Mouse (Mus musculus) liver, embryonic 11.5 days (tissue): ENCODE results near the gene Tex38. TPM values are rescaled to one million over a fixed set of nuclear protein-coding genes. Genes with fewer than 3 reads are reported as not detected.

ENCODE experiments used
- ATAC-seq: fragments of 200-750 bp; cut with Nextera tagmentation; replicated peaks from 2 replicates; pipeline ENCODE4 v1.8.0; 2017; ENCODE audit warnings: moderate number of reproducible peaks, mild to moderate bottlenecking, moderate TSS enrichment, moderate library complexity; ENCODE audit not compliant: low FRiP score
- DNase-seq: peaks from one replicate; pipeline ENCODE4 v3.0.0-alpha.2; 2017; ENCODE audit warnings: low spot score
- H3K27ac ChIP-seq: fragments of 300-500 bp; sonication (generic); 2 replicates; pipeline ENCODE4 v1.5.1; 2014; ENCODE audit warnings: mild to moderate bottlenecking, low read depth, low read length, control low read depth
- H3K27me3 ChIP-seq: fragments of 300-500 bp; sonication (generic); replicated peaks from 2 replicates; pipeline ENCODE4 v1.6.1; 2014; ENCODE audit warnings: low read length, mixed read lengths; ENCODE audit not compliant: control insufficient read depth, insufficient read depth
- H3K36me3 ChIP-seq: fragments of 300-500 bp; sonication (generic); 2 replicates; pipeline ENCODE4 v1.6.1; 2014; ENCODE audit warnings: mild to moderate bottlenecking, low read length, moderate library complexity, mixed read lengths; ENCODE audit not compliant: control insufficient read depth, insufficient read depth
- H3K4me1 ChIP-seq: fragments of 300-500 bp; sonication (generic); replicated peaks from 2 replicates; pipeline ENCODE4 v1.6.1; 2014; ENCODE audit warnings: low read length, mixed read lengths; ENCODE audit not compliant: control insufficient read depth, insufficient read depth
- H3K4me2 ChIP-seq: fragments of 300-500 bp; sonication (generic); 2 replicates; pipeline ENCODE4 v1.6.1; 2014; ENCODE audit warnings: mild to moderate bottlenecking, control low read depth, moderate library complexity
- H3K4me3 ChIP-seq: fragments of 300-500 bp; sonication (generic); 2 replicates; pipeline ENCODE4 v1.5.1; 2014; ENCODE audit warnings: low read depth, low read length, control low read depth
- H3K9ac ChIP-seq: fragments of 300-500 bp; sonication (generic); 2 replicates; pipeline ENCODE4 v1.6.1; 2014; ENCODE audit warnings: low read depth, low read length, control low read depth
- H3K9me3 ChIP-seq: fragments of 300-500 bp; sonication (generic); 2 replicates; pipeline ENCODE4 v1.6.1; 2016; ENCODE audit warnings: low read length, inconsistent platforms, mixed read lengths; ENCODE audit not compliant: control insufficient read depth
- WGBS: fragments of 180-500 bp; shearing (Covaris S2); extraction: QIAGEN DNeasy Blood & Tissue Kit; methylation state at CpG from one replicate; pipeline ENCODE4 v1.1.7; 2014; 5-methylcytosine and 5-hydroxymethylcytosine counted together
- polyA plus RNA-seq: library from polyadenylated mRNA; unstranded; fragments of >200 nt; fragmentation: Nextera tagmentation; extraction: Ambion mirVana; gene quantifications from 2 replicates; pipeline ENCODE4 v1.2.1, GENCODE M21; 2014

The Tex38 gene
- 0.22 TPM in 1 of 2 replicates, not detected in the other for polyA plus RNA-seq

DNA sequence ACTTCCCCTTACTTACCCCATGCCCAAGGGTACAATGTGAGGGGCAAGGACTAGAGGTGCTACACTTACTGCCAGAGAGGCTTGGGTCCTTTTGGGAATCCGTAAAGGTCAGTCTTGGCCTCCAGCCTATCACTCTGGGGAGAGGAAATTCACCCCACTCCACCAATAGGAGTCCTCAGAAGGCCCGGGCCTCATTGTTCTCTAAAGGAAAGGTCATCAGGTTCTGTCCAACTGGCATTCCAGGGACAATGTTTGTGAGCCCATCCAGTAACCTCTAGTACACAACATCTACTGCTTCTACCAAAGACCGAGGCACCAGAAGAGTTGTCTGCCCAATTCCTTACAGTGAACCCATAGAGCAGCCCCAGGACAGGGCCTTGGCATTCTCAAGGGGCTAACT, at the start of gene Tex38:
TSS of gene Tex38 (minus strand) at position 101 of the 400 bp plus-strand sequence.
- WGBS, result 75% methylated on average over 3 of the region's 3 CpGs
- Histone ChIP-seq H3K4me2 (no peak within 1 kb of the TSS), H3K4me3 (no peak within 1 kb of the TSS), H3K4me1 (peaks cover 11% of the 10 kb centered on the region), H3K9ac (no peak within 1 kb of the TSS), H3K9me3 (no peaks in the 10 kb centered on the region), H3K27me3 (no peaks in the 10 kb centered on the region), H3K27ac (no peak within 1 kb of the TSS), H3K36me3 (no peaks in the 10 kb centered on the region)
- ATAC-seq, result no peak
- no peak for DNase-seq

DNA sequence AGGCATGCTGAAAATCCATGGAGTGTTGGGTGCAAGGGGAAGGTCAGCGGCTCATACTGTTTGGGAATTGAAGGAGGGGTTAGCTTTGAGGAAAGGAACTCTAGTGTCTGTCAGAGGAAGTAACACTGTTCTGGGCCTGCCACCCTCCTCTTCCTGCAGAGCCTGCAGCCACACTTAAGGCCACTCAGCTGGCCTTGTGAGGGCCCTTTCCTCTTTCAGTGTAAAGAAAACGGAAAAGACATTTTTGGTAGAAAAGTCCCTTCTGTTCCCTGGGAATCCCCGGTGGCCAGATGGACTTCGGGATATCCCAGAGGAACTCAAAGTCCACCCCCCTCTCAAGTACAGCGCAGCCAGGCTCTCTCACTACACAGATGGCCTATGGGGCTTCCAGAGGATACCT, 49.7 kb upstream of the Tex38 start:
- H3K27ac ChIP-seq, result no peak overlapping the region
- DNase-seq, result no peak
- H3K27me3 ChIP-seq, result no peaks in the 10 kb centered on the region
- H3K9me3 ChIP-seq, result no peaks in the 10 kb centered on the region
- peak overlapping the region; percentile 76 for H3K4me2 ChIP-seq
- H3K36me3 ChIP-seq, result peaks cover 20% of the 10 kb centered on the region; the same call in 1 of the 2 replicates
- no peak overlapping the region for H3K4me3 ChIP-seq
- ATAC-seq, result no peak
- H3K9ac ChIP-seq, result no peak overlapping the region
- H3K4me1 ChIP-seq, result peaks cover 24% of the 10 kb centered on the region
- WGBS, result 50% methylated on average over 5 of the region's 5 CpGs

DNA sequence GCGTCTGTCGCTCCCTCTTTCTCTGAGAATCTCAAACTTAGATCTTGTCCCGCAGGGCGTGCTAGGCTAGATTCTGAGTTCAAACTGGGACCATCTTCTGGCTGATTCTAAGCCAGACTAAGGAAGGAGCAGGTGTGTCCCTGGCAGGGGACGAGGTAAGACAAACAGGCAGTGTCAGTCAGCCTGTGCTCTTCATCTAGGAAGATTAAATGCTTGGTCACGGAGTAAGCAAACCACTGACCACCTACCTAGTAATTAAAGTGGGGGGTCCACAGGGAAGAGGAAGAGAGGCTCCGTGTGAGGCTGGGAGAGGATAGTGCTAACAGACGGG, 47.7 kb upstream of the Tex38 start:
- no peaks in the 10 kb centered on the region for H3K9me3 ChIP-seq
- H3K4me3 ChIP-seq, result peak overlapping the region; percentile 91
- H3K4me2 ChIP-seq, result peak overlapping the region; percentile 76
- no peak for DNase-seq
- peak overlapping the region; percentile 86 for H3K9ac ChIP-seq
- peak overlapping the region; percentile 90 for H3K27ac ChIP-seq
- peaks cover 12% of the 10 kb centered on the region; the same call in 1 of the 2 replicates for H3K36me3 ChIP-seq
- peaks cover 43% of the 10 kb centered on the region for H3K4me1 ChIP-seq
- H3K27me3 ChIP-seq, result no peaks in the 10 kb centered on the region
- WGBS, result 3% methylated on average over 8 of the region's 8 CpGs
- no peak for ATAC-seq

DNA sequence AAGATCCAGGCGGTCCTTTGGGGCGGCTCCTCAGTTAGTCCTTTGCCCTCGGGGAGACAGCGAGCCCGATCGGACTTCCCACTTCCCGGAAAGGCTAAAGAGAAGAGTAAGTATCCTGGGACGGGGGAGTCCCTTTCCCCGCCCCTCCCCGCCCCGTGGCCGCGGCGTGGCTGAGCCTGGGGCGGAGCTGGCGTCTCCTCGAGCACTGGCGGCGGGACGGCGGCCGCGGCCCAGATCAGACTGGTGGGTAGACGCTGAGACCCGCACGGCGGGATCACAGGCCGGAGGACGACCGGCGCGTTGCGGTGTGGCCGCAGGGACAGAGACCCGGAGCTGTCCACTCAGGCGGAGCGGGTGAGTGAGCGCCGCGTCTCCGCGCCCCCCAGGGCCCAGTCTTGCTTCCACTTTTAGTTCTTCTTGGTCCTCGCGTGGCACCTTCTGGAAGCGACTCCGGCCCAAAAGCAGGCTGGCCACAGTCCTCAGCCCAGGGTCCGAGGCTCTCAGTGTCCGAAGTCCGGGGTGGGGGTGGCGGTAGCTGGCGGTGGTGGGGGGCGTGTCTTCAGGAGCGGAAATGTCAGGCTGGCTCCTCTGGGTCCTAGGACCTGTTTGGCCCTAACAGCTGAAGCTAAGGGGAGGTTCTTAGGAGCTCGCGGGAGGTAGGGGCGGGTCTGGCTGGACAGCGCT, 47.2 kb upstream of the Tex38 start, which contains the start of gene Mob3c:
TSS of gene Mob3c (plus strand) at position 205 of the 684 bp plus-strand sequence.
- DNase-seq, result peak; percentile 84
- Histone ChIP-seq H3K4me3 (peak within 1 kb of the TSS; percentile 91), H3K4me2 (peak within 1 kb of the TSS; percentile 76), H3K36me3 (peaks cover 10% of the 10 kb centered on the region; the same call in 1 of the 2 replicates), H3K9ac (peak within 1 kb of the TSS; percentile 86), H3K9me3 (no peaks in the 10 kb centered on the region), H3K27me3 (no peaks in the 10 kb centered on the region), H3K27ac (peak within 1 kb of the TSS; percentile 90), H3K4me1 (peaks cover 44% of the 10 kb centered on the region)
- ATAC-seq, result peak; percentile 90
- 0% methylated on average over 57 of the region's 57 CpGs for WGBS

DNA sequence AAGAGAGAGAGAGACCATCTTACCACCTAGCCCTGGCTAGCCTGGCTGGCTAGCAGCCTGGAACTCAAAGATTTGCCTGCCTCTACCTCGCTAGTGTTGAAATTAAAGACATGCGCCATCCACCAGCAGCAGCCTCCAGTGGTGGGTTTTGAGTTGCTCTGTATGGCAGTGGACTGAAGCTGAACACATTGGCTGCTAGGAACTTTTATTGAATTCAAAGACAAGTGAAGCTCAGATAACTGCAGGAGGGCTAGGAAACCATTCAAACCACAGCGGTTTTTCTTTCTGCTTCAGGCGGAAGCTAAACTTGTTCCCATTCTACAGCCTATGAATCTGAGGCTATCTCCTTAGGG, 46.7 kb upstream of the Tex38 start:
- Histone ChIP-seq H3K9me3 (no peaks in the 10 kb centered on the region), H3K4me1 (peaks cover 44% of the 10 kb centered on the region), H3K4me3 (peak overlapping the region; percentile 91), H3K27ac (peak overlapping the region; percentile 90), H3K36me3 (peaks cover 6% of the 10 kb centered on the region; the same call in 1 of the 2 replicates), H3K4me2 (peak overlapping the region; percentile 76), H3K27me3 (no peaks in the 10 kb centered on the region), H3K9ac (peak overlapping the region; percentile 86)
- ATAC-seq (0 out of 2 replicates have a peak, but pooled peaks have one; percentile 1), DNase-seq (peak; percentile 48)
- WGBS, result 3% methylated on average over 4 of the region's 4 CpGs

DNA sequence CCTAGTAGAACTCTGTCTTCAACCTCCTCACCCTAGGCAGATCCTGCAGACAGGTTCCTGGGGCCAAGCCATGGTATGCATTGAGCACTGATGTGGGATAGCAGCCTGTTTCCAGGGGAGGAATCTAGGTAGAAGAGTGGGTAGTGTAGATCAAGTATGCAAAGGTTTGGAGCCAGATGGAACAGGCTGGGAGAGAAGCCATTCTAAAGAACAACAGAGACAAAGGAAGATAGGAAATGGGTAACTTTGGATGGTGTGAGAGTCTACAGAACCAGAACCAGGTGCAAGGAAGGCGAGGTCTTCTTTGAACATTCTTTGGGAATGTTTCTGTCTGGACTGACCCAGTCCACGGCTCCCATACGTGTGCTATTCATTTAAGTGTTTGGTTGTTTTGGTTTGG, 46.2 kb upstream of the Tex38 start:
- Histone ChIP-seq H3K9me3 (no peaks in the 10 kb centered on the region), H3K4me3 (peak overlapping the region; percentile 91; the same call in 1 of the 2 replicates), H3K4me2 (peak overlapping the region; percentile 76), H3K9ac (peak overlapping the region; percentile 86; the same call in 1 of the 2 replicates), H3K36me3 (peaks cover 4% of the 10 kb centered on the region; the same call in 1 of the 2 replicates), H3K4me1 (peaks cover 46% of the 10 kb centered on the region), H3K27me3 (no peaks in the 10 kb centered on the region), H3K27ac (no peak overlapping the region)
- DNase-seq (no peak), ATAC-seq (no peak)
- WGBS, result 62% methylated on average over 3 of the region's 3 CpGs

DNA sequence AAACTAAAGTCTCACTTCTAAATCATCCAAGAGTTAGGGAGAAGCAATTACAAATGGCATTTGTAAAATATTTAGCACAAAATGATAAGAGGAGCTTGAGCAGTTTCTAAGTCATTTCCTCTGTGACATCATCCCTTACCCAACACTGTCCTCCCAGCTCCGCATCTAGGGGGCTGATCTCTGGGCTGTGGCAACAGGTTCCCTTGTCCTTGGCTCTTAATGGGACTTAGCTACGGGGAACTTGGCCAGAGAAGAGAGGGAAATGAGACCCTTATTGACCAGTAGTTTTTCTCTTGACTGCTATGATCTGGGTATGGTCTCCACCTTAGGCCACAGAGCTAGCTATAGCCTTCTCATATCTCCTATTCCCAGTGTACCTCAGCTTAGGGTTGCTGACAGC, 44.5 kb upstream of the Tex38 start:
- ATAC-seq, result no peak
- peaks cover 52% of the 10 kb centered on the region for H3K4me1 ChIP-seq
- H3K4me2 ChIP-seq, result no peak overlapping the region
- H3K4me3 ChIP-seq, result no peak overlapping the region
- H3K27me3 ChIP-seq, result no peaks in the 10 kb centered on the region
- no peak for DNase-seq
- H3K36me3 ChIP-seq, result no peaks in the 10 kb centered on the region
- H3K27ac ChIP-seq, result no peak overlapping the region
- WGBS, result 41% methylated on average over 2 of the region's 2 CpGs
- H3K9me3 ChIP-seq, result no peaks in the 10 kb centered on the region
- H3K9ac ChIP-seq, result no peak overlapping the region

DNA sequence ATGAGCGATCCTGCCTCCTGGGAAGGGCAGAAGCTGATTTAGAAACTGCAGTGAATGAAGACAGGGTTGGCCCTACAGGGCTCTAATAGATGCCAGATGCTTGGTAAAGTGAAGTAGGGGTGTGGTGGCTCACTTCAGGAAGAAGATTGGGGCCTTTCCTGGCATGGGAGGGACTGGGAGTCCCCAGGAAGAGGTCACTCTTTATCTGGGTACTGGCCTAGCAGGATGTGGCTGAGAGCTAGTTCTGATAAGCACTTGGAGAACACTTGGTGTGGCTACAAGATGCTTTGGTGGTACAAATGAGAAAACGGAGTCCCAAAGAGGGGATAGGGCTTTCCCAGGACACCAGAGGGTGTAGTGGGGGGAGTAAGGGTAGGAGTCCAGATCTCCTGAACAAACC, 43.4 kb upstream of the Tex38 start:
- 0 out of 2 replicates have a peak, but pooled peaks have one; percentile 25 for ATAC-seq
- peaks cover 42% of the 10 kb centered on the region for H3K4me1 ChIP-seq

DNA sequence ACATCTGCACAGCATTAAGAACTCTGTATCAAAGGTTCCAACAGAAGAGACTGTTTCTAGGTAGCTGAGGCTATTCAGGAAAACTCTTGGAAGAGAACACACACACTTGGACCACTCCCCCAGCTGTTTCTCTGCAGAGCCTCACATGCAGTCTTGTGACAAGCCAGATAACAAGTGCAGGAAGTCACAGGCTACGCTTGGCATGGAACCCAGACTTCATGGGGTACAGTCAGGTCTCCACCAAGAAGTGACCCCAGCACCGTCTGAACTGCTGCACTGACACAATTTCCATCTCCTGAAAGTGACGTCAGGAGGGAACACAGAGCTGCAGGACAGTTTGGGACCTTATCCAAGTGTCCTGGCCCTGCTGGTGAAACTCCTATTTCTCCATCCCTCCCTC, 41.1 kb upstream of the Tex38 start:
- DNase-seq (no peak), ATAC-seq (no peak)
- Histone ChIP-seq H3K27ac (no peak overlapping the region), H3K27me3 (no peaks in the 10 kb centered on the region), H3K9ac (no peak overlapping the region), H3K4me2 (no peak overlapping the region), H3K9me3 (no peaks in the 10 kb centered on the region), H3K36me3 (no peaks in the 10 kb centered on the region), H3K4me3 (no peak overlapping the region), H3K4me1 (peaks cover 33% of the 10 kb centered on the region)
- 54% methylated on average over 3 of the region's 3 CpGs for WGBS

More for the DNA sequence above, 43.4 kb upstream of the Tex38 start:
- Histone ChIP-seq H3K4me3 (no peak overlapping the region), H3K9ac (no peak overlapping the region), H3K36me3 (no peaks in the 10 kb centered on the region), H3K9me3 (no peaks in the 10 kb centered on the region), H3K27ac (peak overlapping the region; percentile 50; the same call in 1 of the 2 replicates), H3K27me3 (no peaks in the 10 kb centered on the region), H3K4me2 (peak overlapping the region; percentile 15)
- WGBS, result 33% methylated on average over 2 of the region's 2 CpGs
- DNase-seq, result no peak
